Mouse (Mus musculus) CH12.LX (cell line): ENCODE results near the gene Ugt1a8. TPM values are rescaled to one million over a fixed set of nuclear protein-coding genes. Genes with fewer than 3 reads are reported as not detected.

Source experiments
- DNase-seq: peaks from one replicate; pipeline ENCODE4 v3.0.0-alpha.2; 2013; ENCODE audit errors: extremely low read depth
- H3K27ac ChIP-seq: 2 replicates; pipeline ENCODE4 v1.5.1; 2012; ENCODE audit warnings: low read depth, mild to moderate bottlenecking, control low read depth, moderate library complexity; ENCODE audit not compliant: insufficient read depth
- H3K27me3 ChIP-seq: replicated peaks from 2 replicates; pipeline ENCODE3; 2012; ENCODE audit warnings: inconsistent platforms
- H3K36me3 ChIP-seq, 2 experiments: replicated peaks in 1 of 2; 2 replicates each; pipeline versions ENCODE3 to v1.6.1; 2012; ENCODE audit warnings: inconsistent platforms in 1 of 2, low read length in 1 of 2, mild to moderate bottlenecking in 1 of 2, mixed read lengths in 1 of 2, moderate library complexity in 1 of 2; ENCODE audit not compliant: control insufficient read depth in 1 of 2, insufficient read depth in 1 of 2
- H3K4me1 ChIP-seq, 2 experiments: 2 replicates each; pipeline ENCODE4 v1.6.1; 2012; ENCODE audit warnings: inconsistent platforms in 1 of 2, moderate library complexity in 1 of 2; ENCODE audit not compliant: insufficient read depth in 2 of 2, control insufficient read depth in 1 of 2
- H3K4me2 ChIP-seq: 2 replicates; pipeline ENCODE4 v1.6.1; 2012; ENCODE audit warnings: low read depth, mild to moderate bottlenecking, control low read depth; ENCODE audit not compliant: poor library complexity, insufficient read depth, severe bottlenecking
- H3K4me3 ChIP-seq, 3 experiments: fragments of 150-350 bp in 1 of 3; sonication (generic) in 1 of 3; replicated peaks in 1 of 3; 2 replicates each; pipeline versions ENCODE3 to v1.5.1; 2011 to 2012; ENCODE audit warnings: low read depth in 2 of 3, low read length in 2 of 3, mild to moderate bottlenecking in 2 of 3, moderate library complexity in 2 of 3, control low read depth in 1 of 3, improper control_type of control experiment in 1 of 3, inconsistent platforms in 1 of 3, mixed read lengths in 1 of 3; ENCODE audit not compliant: poor library complexity in 1 of 3
- H3K79me2 ChIP-seq: replicated peaks from 2 replicates; pipeline ENCODE4 v1.6.1; 2012; ENCODE audit warnings: mild to moderate bottlenecking, moderate library complexity; ENCODE audit not compliant: control insufficient read depth, poor library complexity, insufficient read depth, severe bottlenecking; ENCODE audit errors: extremely low read depth
- H3K9ac ChIP-seq: 2 replicates; pipeline ENCODE4 v1.6.1; 2012; ENCODE audit warnings: low read depth, mild to moderate bottlenecking, control low read depth, moderate library complexity; ENCODE audit not compliant: insufficient read depth
- H3K9me3 ChIP-seq: replicated peaks from 2 replicates; pipeline ENCODE3; 2012; ENCODE audit warnings: low read length, inconsistent platforms, mixed read lengths
- BHLHE40 ChIP-seq: IDR thresholded peaks from 2 replicates; pipeline ENCODE4 v1.6.1; 2011; ENCODE audit warnings: mild to moderate bottlenecking, low read depth, low read length, improper control_type of control experiment
- CHD1 ChIP-seq: IDR thresholded peaks from 2 replicates; pipeline ENCODE4 v1.6.1; 2012; ENCODE audit warnings: low read depth, low read length, improper control_type of control experiment, inconsistent platforms
- CHD2 ChIP-seq: IDR thresholded peaks from 2 replicates; pipeline ENCODE4 v1.6.1; 2011; ENCODE audit warnings: low read length, improper control_type of control experiment
- E2F4 ChIP-seq: IDR thresholded peaks from 2 replicates; pipeline ENCODE4 v1.6.1; 2011; ENCODE audit warnings: low read depth, low read length, improper control_type of control experiment; ENCODE audit not compliant: insufficient replicate concordance
- ETS1 ChIP-seq: conservative IDR thresholded peaks from 2 replicates; pipeline ENCODE4 v1.6.1; 2012; ENCODE audit warnings: low read depth, mild to moderate bottlenecking, inconsistent platforms, low read length, improper control_type of control experiment, moderate library complexity
- GABPA ChIP-seq: IDR thresholded peaks from 2 replicates; pipeline ENCODE4 v1.6.1; 2012; ENCODE audit warnings: low read depth, low read length, improper control_type of control experiment, inconsistent platforms; ENCODE audit not compliant: insufficient replicate concordance
- HCFC1 ChIP-seq: IDR thresholded peaks from 2 replicates; pipeline ENCODE4 v1.6.1; 2012; ENCODE audit warnings: low read depth, mild to moderate bottlenecking, inconsistent platforms, low read length, improper control_type of control experiment
- JUN ChIP-seq: IDR thresholded peaks from 2 replicates; pipeline ENCODE4 v1.6.1; 2011; ENCODE audit warnings: low read depth, mild to moderate bottlenecking, low read length, improper control_type of control experiment, moderate library complexity; ENCODE audit not compliant: insufficient read depth
- MAFK ChIP-seq: IDR thresholded peaks from 2 replicates; pipeline ENCODE4 v1.6.1; 2011; ENCODE audit warnings: low read length, improper control_type of control experiment; ENCODE audit not compliant: insufficient replicate concordance
- MAX ChIP-seq: IDR thresholded peaks from 2 replicates; pipeline ENCODE4 v1.6.1; 2011; ENCODE audit warnings: low read length, improper control_type of control experiment
- MAZ ChIP-seq: IDR thresholded peaks from 2 replicates; pipeline ENCODE4 v1.6.1; 2012; ENCODE audit warnings: low read depth, mild to moderate bottlenecking, inconsistent platforms, low read length, improper control_type of control experiment, moderate library complexity
- MEF2A ChIP-seq: IDR thresholded peaks from 2 replicates; pipeline ENCODE4 v1.6.1; 2014; ENCODE audit warnings: low read depth, mild to moderate bottlenecking, inconsistent platforms, low read length, improper control_type of control experiment, borderline replicate concordance
- NRF1 ChIP-seq: IDR thresholded peaks from 2 replicates; pipeline ENCODE4 v1.6.1; 2014; ENCODE audit warnings: low read depth, mild to moderate bottlenecking, inconsistent platforms, low read length, improper control_type of control experiment, moderate library complexity
- RAD21 ChIP-seq: IDR thresholded peaks from 2 replicates; pipeline ENCODE4 v1.6.1; 2011; ENCODE audit warnings: low read depth, mild to moderate bottlenecking, low read length, improper control_type of control experiment, moderate library complexity
- RCOR1 ChIP-seq: conservative IDR thresholded peaks from 2 replicates; pipeline ENCODE4 v1.6.1; 2012; ENCODE audit warnings: low read depth, mild to moderate bottlenecking, inconsistent platforms, low read length, improper control_type of control experiment
- SMC3 ChIP-seq: IDR thresholded peaks from 2 replicates; pipeline ENCODE4 v1.6.1; 2011; ENCODE audit warnings: low read depth, low read length, improper control_type of control experiment
- UBTF ChIP-seq: IDR thresholded peaks from 2 replicates; pipeline ENCODE4 v1.6.1; 2012; ENCODE audit warnings: low read depth, mild to moderate bottlenecking, inconsistent platforms, low read length, improper control_type of control experiment, moderate library complexity
- USF1 ChIP-seq: IDR thresholded peaks from 2 replicates; pipeline ENCODE4 v1.6.1; 2014; ENCODE audit warnings: low read depth, mild to moderate bottlenecking, inconsistent platforms, low read length, improper control_type of control experiment
- USF2 ChIP-seq: conservative IDR thresholded peaks from 2 replicates; pipeline ENCODE4 v1.6.1; 2011; ENCODE audit warnings: low read depth, low read length, improper control_type of control experiment
- dilution Hi-C: fragments of 300-500 bp; cut with MboI; formaldehyde crosslinking; loops from 2 replicates; pipeline ENCODE4 v1.14.3; 2020; ENCODE audit warnings: low sequenced_read_pairs; ENCODE audit not compliant: extremely low pct_unique_long_range_greater_than_20kb, extremely low pct_ligation_motif_present
- in situ Hi-C: fragments of 300-500 bp; cut with MboI; formaldehyde crosslinking; loops from 3 replicates; pipeline ENCODE4 v1.14.3; 2019; ENCODE audit warnings: low sequenced_read_pairs, low pct_ligation_motif_present, low pct_unique_long_range_greater_than_20kb, mixed read lengths
- polyA plus RNA-seq: library from polyadenylated mRNA; unstranded; fragments of >175 nt; gene quantifications from 2 replicates; pipeline ENCODE4 v1.2.1, GENCODE M21; 2012; ENCODE audit warnings: low read depth; ENCODE audit not compliant: insufficient read length
- total RNA-seq, 2 experiments: library from RNA; depleted of rRNA; stranded (reverse); fragments of 300-350 nt in 1 of 2; fragments of >200 nt in 1 of 2; gene quantifications; 2 replicates each; pipeline ENCODE4 v1.2.3; 2012 to 2014

Gene Ugt1a8
- total and polyA plus RNA-seq, 3 experiments = not detected

GRCm38 (mm10) chr1:88255466-88255857 is 167.8 kb downstream of the Ugt1a8 start:
- Histone ChIP-seq H3K36me3 (peaks cover 3 to 9% of the 10 kb centered on the region in 2 experiments), H3K27ac (no peak overlapping the region), H3K4me2 (no peak overlapping the region), H3K4me3 (no peak overlapping the region), H3K27me3 (peaks cover 8% of the 10 kb centered on the region), H3K4me1 (peaks cover 2 to 15% of the 10 kb centered on the region in 2 experiments; a peak in 3 of 4 replicates), H3K9me3 (peaks cover 65% of the 10 kb centered on the region), H3K9ac (no peak overlapping the region), H3K79me2 (no peaks in the 10 kb centered on the region)
- in situ Hi-C loops = no loop called here
- no peak for TF ChIP-seq USF1
- no peak for TF ChIP-seq USF2
- TF ChIP-seq MAZ = no peak
- no peak for TF ChIP-seq RCOR1
- no peak for TF ChIP-seq MAX
- no peak for TF ChIP-seq E2F4
- TF ChIP-seq HCFC1 = no peak
- TF ChIP-seq UBTF = no peak
- no peak for TF ChIP-seq CHD2
- TF ChIP-seq NRF1 = no peak
- no peak for TF ChIP-seq ETS1
- TF ChIP-seq CHD1 = no peak
- TF ChIP-seq BHLHE40 = no peak
- TF ChIP-seq SMC3 = no peak
- TF ChIP-seq RAD21 = no peak
- dilution Hi-C loops = no loop called here
- no peak for DNase-seq

- Histone ChIP-seq H3K9ac (no peak overlapping the region), H3K27me3 (peaks cover 7% of the 10 kb centered on the region), H3K79me2 (no peaks in the 10 kb centered on the region), H3K4me3 (no peak overlapping the region), H3K4me2 (no peak overlapping the region), H3K9me3 (peaks cover 58% of the 10 kb centered on the region), H3K4me1 (peaks cover 2 to 22% of the 10 kb centered on the region in 2 experiments; a peak in 3 of 4 replicates), H3K27ac (no peak overlapping the region), H3K36me3 (peaks cover 3 to 15% of the 10 kb centered on the region in 2 experiments)
- TF ChIP-seq MAFK = no peak
- TF ChIP-seq JUN = no peak
- no peak for TF ChIP-seq NRF1
- TF ChIP-seq ETS1 = no peak
- no peak for TF ChIP-seq MEF2A
- TF ChIP-seq GABPA = no peak
- dilution Hi-C loops = no loop called here
- in situ Hi-C loops = no loop called here
- no peak for DNase-seq
These were observed 168.6 kb downstream of the Ugt1a8 start for GRCm38 (mm10) chr1:88255989-88256754.
